Mouse (Mus musculus) cerebellum, adult (tissue): ENCODE data around the gene Pam.

Experiments
- ATAC-seq: cut with Nextera tagmentation; 2 replicates; pipeline ENCODE4 v1.9.2; 2017; ENCODE audit warnings: mild to moderate bottlenecking, moderate library complexity, mixed read lengths; ENCODE audit not compliant: insufficient number of reproducible peaks, low FRiP score, low TSS enrichment

The Pam gene

GRCm38 (mm10) chr1:97851601-97852175, 243.8 kb downstream of the Pam start:
- ATAC-seq = no peak

- ATAC-seq = no peak
Measured at GRCm38 (mm10) chr1:97848601-97849241, 246.7 kb downstream of the Pam start.

- peak; percentile 90 for ATAC-seq
Measured at GRCm38 (mm10) chr1:97843220-97843992, 252.0 kb downstream of the Pam start.

GRCm38 (mm10) chr1:97834354-97834822, 261.1 kb downstream of the Pam start:
- no peak for ATAC-seq

GRCm38 (mm10) chr1:97833466-97834353, 261.7 kb downstream of the Pam start:
- ATAC-seq = no peak

GRCm38 (mm10) chr1:97828087-97828486, 267.4 kb downstream of the Pam start:
- no peak for ATAC-seq

GRCm38 (mm10) chr1:97827566-97827965, 267.9 kb downstream of the Pam start:
- no peak for ATAC-seq

GRCm38 (mm10) chr1:97822904-97823303, 272.5 kb downstream of the Pam start:
- no peak for ATAC-seq

GRCm38 (mm10) chr1:97822203-97822602, 273.2 kb downstream of the Pam start:
- no peak for ATAC-seq

- ATAC-seq = no peak
Measured at GRCm38 (mm10) chr1:97821282-97821681, 274.2 kb downstream of the Pam start.

GRCm38 (mm10) chr1:97809255-97809912, 286.1 kb downstream of the Pam start:
- ATAC-seq = no peak

- no peak for ATAC-seq
Measured at GRCm38 (mm10) chr1:97804520-97804919, 290.9 kb downstream of the Pam start.

- no peak for ATAC-seq
Measured at GRCm38 (mm10) chr1:97802207-97802902, 293.1 kb downstream of the Pam start.

GRCm38 (mm10) chr1:97795936-97796335, 299.5 kb downstream of the Pam start:
- ATAC-seq = no peak

- ATAC-seq = no peak
Measured at GRCm38 (mm10) chr1:97794110-97794509, 301.3 kb downstream of the Pam start.

GRCm38 (mm10) chr1:97788490-97788889, 307.0 kb downstream of the Pam start:
- ATAC-seq = no peak

GRCm38 (mm10) chr1:97787674-97788073, 307.8 kb downstream of the Pam start:
- ATAC-seq = no peak

GRCm38 (mm10) chr1:97785685-97786393, 309.6 kb downstream of the Pam start:
- ATAC-seq = no peak

- ATAC-seq = no peak
Measured at GRCm38 (mm10) chr1:97784928-97785327, 310.5 kb downstream of the Pam start.
